Mouse (Mus musculus) embryonic facial prominence, embryonic 14.5 days (tissue): ENCODE data around the gene Tepsin. TPM values are rescaled to one million over a fixed set of nuclear protein-coding genes. Genes with fewer than 3 reads are reported as not detected.

ENCODE experiments used
- ATAC-seq: fragments of 200-750 bp; cut with Nextera tagmentation; 2 replicates; pipeline ENCODE4 v1.8.0; 2017; ENCODE audit warnings: low read depth, moderate number of reproducible peaks, moderate TSS enrichment
- DNase-seq: peaks from one replicate; pipeline ENCODE4 v3.0.0-alpha.2; 2015; ENCODE audit warnings: low spot score
- H3K27ac ChIP-seq: fragments of 300-500 bp; sonication (generic); replicated peaks from 2 replicates; pipeline ENCODE4 v1.5.1; 2014; ENCODE audit warnings: low read depth, mild to moderate bottlenecking, low read length, moderate library complexity
- H3K27me3 ChIP-seq: fragments of 300-500 bp; sonication (generic); replicated peaks from 2 replicates; pipeline ENCODE4 v1.6.1; 2014; ENCODE audit warnings: low read length; ENCODE audit not compliant: control insufficient read depth, insufficient read depth
- H3K36me3 ChIP-seq: fragments of 300-500 bp; sonication (generic); 2 replicates; pipeline ENCODE4 v1.6.1; 2014; ENCODE audit warnings: low read length, mixed read lengths; ENCODE audit not compliant: control insufficient read depth, insufficient read depth
- H3K4me1 ChIP-seq: fragments of 300-500 bp; sonication (generic); 2 replicates; pipeline ENCODE4 v1.6.1; 2014; ENCODE audit warnings: antibody characterized with exemption, low read length; ENCODE audit not compliant: control insufficient read depth, insufficient read depth
- H3K4me2 ChIP-seq: fragments of 300-500 bp; sonication (generic); 2 replicates; pipeline ENCODE4 v1.6.1; 2014; ENCODE audit warnings: low read depth, mild to moderate bottlenecking, low read length, moderate library complexity, mixed read lengths
- H3K4me3 ChIP-seq: fragments of 300-500 bp; sonication (generic); 2 replicates; pipeline ENCODE4 v1.5.1; 2014; ENCODE audit warnings: low read depth, mild to moderate bottlenecking, low read length
- H3K9ac ChIP-seq: fragments of 300-500 bp; sonication (generic); 2 replicates; pipeline ENCODE4 v1.6.1; 2014; ENCODE audit warnings: low read depth, mild to moderate bottlenecking, low read length, moderate library complexity, mixed read lengths
- H3K9me3 ChIP-seq: fragments of 300-500 bp; sonication (generic); 2 replicates; pipeline ENCODE4 v1.6.1; 2016; ENCODE audit warnings: low read length; ENCODE audit not compliant: control insufficient read depth
- WGBS: fragments of 180-500 bp; shearing (Covaris S2); extraction: QIAGEN DNeasy Blood & Tissue Kit; methylation state at CpG from one replicate; pipeline ENCODE4 v1.1.7; 2014; 5-methylcytosine and 5-hydroxymethylcytosine counted together
- polyA plus RNA-seq: library from polyadenylated mRNA; unstranded; fragments of >200 nt; fragmentation: Nextera tagmentation; extraction: Ambion mirVana; gene quantifications from 2 replicates; pipeline ENCODE4 v1.2.1, GENCODE M21; 2014

Gene Tepsin
- polyA plus RNA-seq, 1 experiment from 2014 or later = 13.1 TPM

GRCm38 (mm10) chr11:120134847-120135530, 36.5 kb upstream of the Tepsin start:
- no peak for ATAC-seq
- H3K27me3 ChIP-seq = no peaks in the 10 kb centered on the region
- H3K9ac ChIP-seq = no peak overlapping the region
- WGBS = 90% methylated on average over 9 of the region's 9 CpGs
- H3K36me3 ChIP-seq = peaks cover 61% of the 10 kb centered on the region
- no peaks in the 10 kb centered on the region for H3K4me1 ChIP-seq
- H3K4me2 ChIP-seq = no peak overlapping the region
- no peak for DNase-seq
- H3K27ac ChIP-seq = no peak overlapping the region
- H3K4me3 ChIP-seq = no peak overlapping the region
- H3K9me3 ChIP-seq = no peaks in the 10 kb centered on the region

- Histone ChIP-seq H3K27ac (no peak overlapping the region), H3K27me3 (no peaks in the 10 kb centered on the region), H3K36me3 (peaks cover 64% of the 10 kb centered on the region), H3K9me3 (no peaks in the 10 kb centered on the region), H3K4me3 (no peak overlapping the region), H3K4me1 (no peaks in the 10 kb centered on the region), H3K4me2 (no peak overlapping the region), H3K9ac (no peak overlapping the region)
- DNase-seq (no peak), ATAC-seq (no peak)
- WGBS = 95% methylated on average over 5 of the region's 5 CpGs
These were observed 35.6 kb upstream of the Tepsin start for GRCm38 (mm10) chr11:120134148-120134547.

- H3K27ac ChIP-seq = no peak overlapping the region
- no peaks in the 10 kb centered on the region for H3K9me3 ChIP-seq
- peaks cover 82% of the 10 kb centered on the region for H3K36me3 ChIP-seq
- DNase-seq (no peak), ATAC-seq (no peak)
- H3K4me3 ChIP-seq = no peak overlapping the region
- WGBS = 81% methylated on average over 7 of the region's 7 CpGs
- no peak overlapping the region for H3K9ac ChIP-seq
- H3K4me1 ChIP-seq = no peaks in the 10 kb centered on the region
- H3K27me3 ChIP-seq = no peaks in the 10 kb centered on the region
- no peak overlapping the region for H3K4me2 ChIP-seq
These were observed 30.8 kb upstream of the Tepsin start for GRCm38 (mm10) chr11:120129281-120129680.

GRCm38 (mm10) chr11:120126845-120127244, 28.3 kb upstream of the Tepsin start:
- Histone ChIP-seq H3K4me2 (no peak overlapping the region), H3K36me3 (peaks cover 69% of the 10 kb centered on the region), H3K4me3 (no peak overlapping the region), H3K4me1 (no peaks in the 10 kb centered on the region), H3K27ac (no peak overlapping the region), H3K27me3 (no peaks in the 10 kb centered on the region), H3K9ac (no peak overlapping the region), H3K9me3 (no peaks in the 10 kb centered on the region)
- ATAC-seq (no peak), DNase-seq (no peak)
- 95% methylated on average over 2 of the region's 2 CpGs for WGBS

- Histone ChIP-seq H3K36me3 (peaks cover 46% of the 10 kb centered on the region), H3K4me2 (no peak overlapping the region), H3K27me3 (no peaks in the 10 kb centered on the region), H3K4me3 (no peak overlapping the region), H3K27ac (no peak overlapping the region), H3K9ac (no peak overlapping the region), H3K4me1 (no peaks in the 10 kb centered on the region), H3K9me3 (no peaks in the 10 kb centered on the region)
- DNase-seq (no peak), ATAC-seq (no peak)
- 84% methylated on average over 12 of the region's 12 CpGs for WGBS
These were observed 23.6 kb upstream of the Tepsin start for GRCm38 (mm10) chr11:120122126-120122525.

- WGBS = 81% methylated on average over 17 of the region's 17 CpGs
- H3K4me2 ChIP-seq = no peak overlapping the region
- H3K27me3 ChIP-seq = no peaks in the 10 kb centered on the region
- no peaks in the 10 kb centered on the region for H3K4me1 ChIP-seq
- no peak for ATAC-seq
- no peak overlapping the region for H3K4me3 ChIP-seq
- DNase-seq = peak; percentile 68
- H3K36me3 ChIP-seq = peaks cover 47% of the 10 kb centered on the region; the same call in 1 of the 2 replicates
- no peaks in the 10 kb centered on the region for H3K9me3 ChIP-seq
- H3K27ac ChIP-seq = no peak overlapping the region
- H3K9ac ChIP-seq = no peak overlapping the region
These were observed 22.3 kb upstream of the Tepsin start for GRCm38 (mm10) chr11:120120642-120121420.

- H3K36me3 ChIP-seq = peaks cover 47% of the 10 kb centered on the region; the same call in 1 of the 2 replicates
These were observed 21.5 kb upstream of the Tepsin start for GRCm38 (mm10) chr11:120119936-120120541.

GRCm38 (mm10) chr11:120119108-120119507, 20.6 kb upstream of the Tepsin start:
- H3K4me3 ChIP-seq = no peak overlapping the region
- no peak overlapping the region for H3K27ac ChIP-seq
- no peaks in the 10 kb centered on the region for H3K4me1 ChIP-seq
- peaks cover 50% of the 10 kb centered on the region; the same call in 1 of the 2 replicates for H3K36me3 ChIP-seq
- no peak for ATAC-seq
- 96% methylated on average over 7 of the region's 7 CpGs for WGBS
- H3K9me3 ChIP-seq = no peaks in the 10 kb centered on the region
- H3K9ac ChIP-seq = no peak overlapping the region
- H3K27me3 ChIP-seq = no peaks in the 10 kb centered on the region
- DNase-seq = no peak
- no peak overlapping the region for H3K4me2 ChIP-seq

More at GRCm38 (mm10) chr11:120119936-120120541, 21.5 kb upstream of the Tepsin start:
- no peak for ATAC-seq
- H3K4me2 ChIP-seq = no peak overlapping the region
- 59% methylated on average over 10 of the region's 10 CpGs for WGBS
- 0 out of 2 replicates have a peak overlapping the region, but pooled peaks have one; percentile 20 for H3K9ac ChIP-seq
- DNase-seq = no peak
- H3K4me1 ChIP-seq = no peaks in the 10 kb centered on the region
- no peaks in the 10 kb centered on the region for H3K27me3 ChIP-seq
- H3K4me3 ChIP-seq = no peak overlapping the region
- no peak overlapping the region for H3K27ac ChIP-seq
- no peaks in the 10 kb centered on the region for H3K9me3 ChIP-seq
